Mouse (Mus musculus) lung, adult 2 months (tissue): ENCODE measurements at regions not wholly inside any gene's neighbourhood (a gene's known extent, or its start where the extent isn't known, plus 50 kb on each side); places are given as distances from the start of the nearest gene placed in this dataset.

Source experiments
- CTCF ChIP-seq: fragments of 200-500 bp; IDR thresholded peaks from 2 replicates; pipeline ENCODE4 v1.5.1; 2011; ENCODE audit warnings: mild to moderate bottlenecking, low read length, control low read depth; ENCODE audit not compliant: insufficient read depth
- POLR2A ChIP-seq: fragments of 200-500 bp; IDR thresholded peaks from 2 replicates; pipeline ENCODE4 v1.6.1; 2011; ENCODE audit warnings: low read depth, mild to moderate bottlenecking, control low read depth, low read length, borderline replicate concordance; ENCODE audit errors: extremely low read depth

DNA sequence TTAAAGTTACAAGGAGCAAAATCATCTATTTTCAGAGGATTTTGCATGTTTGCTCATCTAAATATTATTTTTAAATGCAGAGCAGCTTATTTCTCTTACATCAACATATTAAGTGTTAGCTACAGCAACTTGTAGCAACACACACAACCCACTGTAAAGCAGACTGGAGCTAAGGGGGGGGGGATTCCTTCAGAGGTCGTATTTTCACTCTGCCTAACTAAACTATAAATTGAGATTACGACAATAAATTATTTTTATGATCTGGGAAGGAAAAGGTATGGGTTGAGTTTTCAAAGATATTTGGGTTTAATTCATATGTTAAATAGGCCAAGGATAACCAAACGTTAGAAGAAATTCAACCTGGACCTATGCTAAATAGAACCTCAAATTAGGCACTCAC lies 70.4 kb upstream of the BC052040 start:
- no peak for TF ChIP-seq CTCF
- TF ChIP-seq POLR2A: no peak
